In genomic region chr6:142524635-142525308, GRCm38 (mm10) we compare ENCODE assay signal across 9 mouse cellular contexts. TPM values are rescaled to one million over a fixed set of nuclear protein-coding genes. Genes with fewer than 3 reads are reported as not detected.
DNase-seq lines count a peak whose midpoint lies in the region; ATAC-seq and TF ChIP-seq lines count a peak whose summit lies in the region.
"Had no signal": no experiment of that assay in that cellular context is flagged by ENCODE, and none has a peak within 500 bp of the region (broad histone marks: within the 10 kb centered on the region; RNA-seq: fewer than 3 reads in every experiment).

No protein-coding gene starts in this region.

- H3K27me3 ChIP-seq in CH12.LX (replicated peaks): no peaks in the 10 kb centered on the region
- H3K27me3 ChIP-seq in kidney, embryonic 16.5 days (ENCODE audit: insufficient read depth, low read length): no peaks in the 10 kb centered on the region
- no peaks in the 10 kb centered on the region for H3K27me3 ChIP-seq in liver, embryonic 16.5 days (ENCODE audit: control insufficient read depth, insufficient read depth, low read depth, low read length)
- no peaks in the 10 kb centered on the region for H3K27me3 ChIP-seq in neural tube, embryonic 13.5 days

- H3K4me1 ChIP-seq in CH12.LX (ENCODE audit: control insufficient read depth in 1 of 2, insufficient read depth in 2 of 2): 0 out of 4 replicates have a peak, but pooled peaks cover 0 to 3% of the 10 kb centered on the region in 2 experiments
- H3K4me1 ChIP-seq in kidney, embryonic 16.5 days (ENCODE audit: insufficient read depth, low read length): peaks cover 9% of the 10 kb centered on the region
- H3K4me1 ChIP-seq in liver, embryonic 16.5 days (ENCODE audit: control insufficient read depth, low read depth, low read length): no peaks in the 10 kb centered on the region; the same call in none of the 2 replicates
- H3K4me1 ChIP-seq in neural tube, embryonic 13.5 days (replicated peaks): no peaks in the 10 kb centered on the region

- peak; percentile 89 for TF ChIP-seq RAD21 in CH12.LX (IDR thresholded peaks at IDR 0.05; ENCODE audit: low read depth, low read length)

- peak; percentile 76 for DNase-seq in CH12.LX (ENCODE audit: extremely low read depth)
- peak; percentile 57 to 67 for DNase-seq in adrenal gland, adult 18-20 months (ENCODE audit: low spot score in 2 of 2)
- DNase-seq in embryo, embryonic 9.5 days (ENCODE audit: extremely low spot score): peak; percentile 63
- DNase-seq in heart, adult 9 months (ENCODE audit: low spot score in 2 of 2): peak; percentile 21 to 72
- DNase-seq in thymus, postnatal 36 days: peak; percentile 70 to 71

- WGBS in kidney, embryonic 16.5 days: 5% methylated on average over 4 of the region's 4 CpGs
- WGBS in liver, embryonic 16.5 days (ENCODE audit: insufficient replicate concordance): under 1% methylated on average over 4 of the region's 4 CpGs
- 17% methylated on average over 4 of the region's 4 CpGs for WGBS in neural tube, embryonic 13.5 days

- H3K9me3 ChIP-seq in CH12.LX (replicated peaks; ENCODE audit: low read length): no peaks in the 10 kb centered on the region
- H3K9me3 ChIP-seq in kidney, embryonic 16.5 days (ENCODE audit: low read length): no peaks in the 10 kb centered on the region
- H3K9me3 ChIP-seq in liver, embryonic 16.5 days (replicated peaks; ENCODE audit: control insufficient read depth, low read length): no peaks in the 10 kb centered on the region
- no peaks in the 10 kb centered on the region for H3K9me3 ChIP-seq in neural tube, embryonic 13.5 days

- H3K4me3 ChIP-seq in CH12.LX (replicated peaks in 1 of 3; ENCODE audit: low read depth in 2 of 3, low read length in 2 of 3, poor library complexity in 1 of 3): no peak overlapping the region
- no peak overlapping the region for H3K4me3 ChIP-seq in kidney, embryonic 16.5 days (ENCODE audit: low read length)
- H3K4me3 ChIP-seq in liver, embryonic 16.5 days (ENCODE audit: low read depth, low read length): no peak overlapping the region
- H3K4me3 ChIP-seq in neural tube, embryonic 13.5 days: no peak overlapping the region

- in situ Hi-C loops in CH12.LX (cut with MboI; ENCODE audit: low pct_ligation_motif_present, low pct_unique_long_range_greater_than_20kb, low sequenced_read_pairs): loop anchor here (5.0 to 25.0 kb wide), 3 partner anchors 187 to 1037 kb away; partner anchors contain the start of gene Pyroxd1

- no peak for TF ChIP-seq POLR2A in CH12.LX (IDR thresholded peaks at IDR 0.05; ENCODE audit: low read depth, low read length)

- no peaks in the 10 kb centered on the region for H3K36me3 ChIP-seq in CH12.LX (replicated peaks in 1 of 2; ENCODE audit: control insufficient read depth in 1 of 2, insufficient read depth in 1 of 2, low read length in 1 of 2)
- no peaks in the 10 kb centered on the region for H3K36me3 ChIP-seq in kidney, embryonic 16.5 days (ENCODE audit: insufficient read depth, low read length)
- no peaks in the 10 kb centered on the region for H3K36me3 ChIP-seq in liver, embryonic 16.5 days (ENCODE audit: control insufficient read depth, insufficient read depth)
- H3K36me3 ChIP-seq in neural tube, embryonic 13.5 days: no peaks in the 10 kb centered on the region

- H3K27ac ChIP-seq in CH12.LX (ENCODE audit: insufficient read depth, low read depth): no peak overlapping the region
- no peak overlapping the region for H3K27ac ChIP-seq in kidney, embryonic 16.5 days (ENCODE audit: low read length)
- H3K27ac ChIP-seq in liver, embryonic 16.5 days (ENCODE audit: low read length): no peak overlapping the region
- H3K27ac ChIP-seq in neural tube, embryonic 13.5 days (replicated peaks): no peak overlapping the region

- H3K4me2 ChIP-seq in CH12.LX (ENCODE audit: insufficient read depth, low read depth, poor library complexity, severe bottlenecking): no peak overlapping the region
- H3K4me2 ChIP-seq in kidney, embryonic 16.5 days (replicated peaks; ENCODE audit: low read depth, low read length): no peak overlapping the region
- no peak overlapping the region for H3K4me2 ChIP-seq in liver, embryonic 16.5 days (ENCODE audit: low read depth, low read length)
- no peak overlapping the region for H3K4me2 ChIP-seq in neural tube, embryonic 13.5 days

- H3K79me2 ChIP-seq in CH12.LX (replicated peaks; ENCODE audit: control insufficient read depth, extremely low read depth, insufficient read depth, poor library complexity, severe bottlenecking): no peaks in the 10 kb centered on the region

- H3K9ac ChIP-seq in CH12.LX (ENCODE audit: insufficient read depth, low read depth): no peak overlapping the region
- H3K9ac ChIP-seq in kidney, embryonic 16.5 days (replicated peaks; ENCODE audit: low read length): no peak overlapping the region
- H3K9ac ChIP-seq in liver, embryonic 16.5 days (ENCODE audit: low read depth, low read length): no peak overlapping the region
- H3K9ac ChIP-seq in neural tube, embryonic 13.5 days: no peak overlapping the region

- no peak for TF ChIP-seq EP300 in CH12.LX (IDR thresholded peaks at IDR 0.05; ENCODE audit: low read length)

- peak; percentile 64 for ATAC-seq in kidney, embryonic 16.5 days (ENCODE audit: low FRiP score, low TSS enrichment)
- ATAC-seq in liver, embryonic 16.5 days (ENCODE audit: low read depth): peak; percentile 6; the same call in 1 of the 2 replicates
- ATAC-seq in neural tube, embryonic 13.5 days (ENCODE audit: low read depth): peak; percentile 82

- dilution Hi-C loops in CH12.LX (cut with MboI; ENCODE audit: extremely low pct_ligation_motif_present, extremely low pct_unique_long_range_greater_than_20kb, low sequenced_read_pairs): no loop called here

- TF ChIP-seq CTCF in CH12.LX (conservative IDR thresholded peaks at IDR 0.05 in 1 of 2, IDR thresholded peaks at IDR 0.05 in 1 of 2; ENCODE audit: low read depth in 2 of 2, low read length in 2 of 2): peak; percentile 45 to 89

TF ChIP-seq in CH12.LX, 34 proteins besides CTCF, POLR2A, EP300 and RAD21:
- no peak for TF ChIP-seq MYC (IDR thresholded peaks at IDR 0.05; ENCODE audit: low read depth, low read length)
- no peak for TF ChIP-seq IRF4 (IDR thresholded peaks at IDR 0.05; ENCODE audit: low read depth, low read length)
- no peak for TF ChIP-seq NRF1 (IDR thresholded peaks at IDR 0.05; ENCODE audit: low read depth, low read length)
- peak; percentile 72 for TF ChIP-seq ZC3H11A (IDR thresholded peaks at IDR 0.05; ENCODE audit: low read depth, low read length)
- TF ChIP-seq JUND (conservative IDR thresholded peaks at IDR 0.05; ENCODE audit: low read depth, low read length): 0 out of 2 replicates have a peak, but pooled peaks have one; percentile 25
- no peak for TF ChIP-seq BHLHE40 (IDR thresholded peaks at IDR 0.05; ENCODE audit: low read depth, low read length)
- no peak for TF ChIP-seq MEF2A (IDR thresholded peaks at IDR 0.05; ENCODE audit: borderline replicate concordance, low read depth, low read length)
- TF ChIP-seq SMC3 (IDR thresholded peaks at IDR 0.05; ENCODE audit: low read depth, low read length): peak; percentile 90
- TF ChIP-seq MAX (IDR thresholded peaks at IDR 0.05; ENCODE audit: low read length): no peak
- TF ChIP-seq GABPA (IDR thresholded peaks at IDR 0.05; ENCODE audit: insufficient replicate concordance, low read depth, low read length): no peak
- TF ChIP-seq ZKSCAN1 (IDR thresholded peaks at IDR 0.05; ENCODE audit: borderline replicate concordance, low read depth, low read length): no peak
- peak; percentile 25; the same call in 1 of the 2 replicates for TF ChIP-seq ELF1 (IDR thresholded peaks at IDR 0.05; ENCODE audit: low read depth, low read length)
- no peak for TF ChIP-seq CHD1 (IDR thresholded peaks at IDR 0.05; ENCODE audit: low read depth, low read length)
- no peak for TF ChIP-seq HCFC1 (IDR thresholded peaks at IDR 0.05; ENCODE audit: low read depth, low read length)
- TF ChIP-seq E2F4 (IDR thresholded peaks at IDR 0.05; ENCODE audit: insufficient replicate concordance, low read depth, low read length): no peak
- TF ChIP-seq RCOR1 (conservative IDR thresholded peaks at IDR 0.05; ENCODE audit: low read depth, low read length): no peak
- no peak for TF ChIP-seq PAX5 (IDR thresholded peaks at IDR 0.05; ENCODE audit: low read length)
- no peak for TF ChIP-seq USF2 (conservative IDR thresholded peaks at IDR 0.05; ENCODE audit: low read depth, low read length)

RNA-seq across cellular contexts. Expression of gene Ldhb, which starts 17.0 kb away (rescaled TPM):
- total RNA-seq in CH12.LX (2012; rRNA removed) (0.25 TPM in 1 of 2 replicates, not detected in the other), CH12.LX (2014; rRNA removed) (0.59 TPM in 1 of 2 replicates, not detected in the other)
- not detected in 2 replicates for polyA plus RNA-seq in CH12.LX (2012; ENCODE audit: insufficient read length, low read depth)
- total RNA-seq in adrenal gland, adult 18-20 months (2021): 100 to 1,000 TPM; 208 to 422 TPM
- polyA plus RNA-seq in kidney, embryonic 16.5 days (2015; fragmentation: Nextera tagmentation; extraction: Ambion mirVana): 945 and 1,022 TPM in 2 replicates
- polyA plus RNA-seq in liver, embryonic 16.5 days (2015; fragmentation: Nextera tagmentation; extraction: Ambion mirVana): 15.5 and 17.6 TPM in 2 replicates
- 522 and 568 TPM in 2 replicates for polyA plus RNA-seq in neural tube, embryonic 13.5 days (2015; fragmentation: Nextera tagmentation; extraction: Ambion mirVana)

RNA-seq across cellular contexts. Expression of gene Kcnj8, which starts 46.6 kb away (rescaled TPM):
- not detected in 2 replicates for total RNA-seq in CH12.LX (2012; rRNA removed)
- total RNA-seq in CH12.LX (2014; rRNA removed): not detected in 2 replicates
- not detected in 2 replicates for polyA plus RNA-seq in CH12.LX (2012; ENCODE audit: insufficient read length, low read depth)
- total RNA-seq in adrenal gland, adult 18-20 months (2021): 10 to 100 TPM in 1 of 2 experiments, 1 to 10 TPM in 1; 6.4 to 10.9 TPM
- polyA plus RNA-seq in kidney, embryonic 16.5 days (2015; fragmentation: Nextera tagmentation; extraction: Ambion mirVana): 25.2 and 29.4 TPM in 2 replicates
- 2.0 and 2.1 TPM in 2 replicates for polyA plus RNA-seq in liver, embryonic 16.5 days (2015; fragmentation: Nextera tagmentation; extraction: Ambion mirVana)
- 9.9 and 11.0 TPM in 2 replicates for polyA plus RNA-seq in neural tube, embryonic 13.5 days (2015; fragmentation: Nextera tagmentation; extraction: Ambion mirVana)

RNA-seq across cellular contexts. Expression of gene Gys2, which starts 51.9 kb away (rescaled TPM):
- total RNA-seq in CH12.LX (2012; rRNA removed) (not detected in 2 replicates), CH12.LX (2014; rRNA removed) (not detected in 2 replicates)
- not detected in 2 replicates for polyA plus RNA-seq in CH12.LX (2012; ENCODE audit: insufficient read length, low read depth)
- total RNA-seq in adrenal gland, adult 18-20 months (2021): 10 to 100 TPM; 11.9 to 25.7 TPM
- 0.27 TPM in 2 replicates for polyA plus RNA-seq in kidney, embryonic 16.5 days (2015; fragmentation: Nextera tagmentation; extraction: Ambion mirVana)
- polyA plus RNA-seq in liver, embryonic 16.5 days (2015; fragmentation: Nextera tagmentation; extraction: Ambion mirVana): 81.0 and 83.9 TPM in 2 replicates
- polyA plus RNA-seq in neural tube, embryonic 13.5 days (2015; fragmentation: Nextera tagmentation; extraction: Ambion mirVana): not detected in 2 replicates
- polyA plus RNA-seq: heart, embryonic 14.5 days had no signal

Comparison
In these comparisons a context has a peak if more than half of its experiments do, and no peak if none do; other contexts are left out.
1. ATAC-seq: peak in every context shown above with its lines; median percentile 82 in neural tube, embryonic 13.5 days; 64 in kidney, embryonic 16.5 days; 6 in liver, embryonic 16.5 days.
2. RNA of gene Ldhb, which starts 17.0 kb away (polyA plus RNA-seq): 945 to 1,022 TPM in kidney, embryonic 16.5 days and 522 to 568 TPM in neural tube, embryonic 13.5 days; 15.5 to 17.6 TPM in liver, embryonic 16.5 days and not detected in CH12.LX; every median in the first group is over 10 times any median in the second.
3. RNA of gene Gys2, which starts 51.9 kb away (polyA plus RNA-seq): 81.0 to 83.9 TPM in liver, embryonic 16.5 days; 0.27 TPM in kidney, embryonic 16.5 days, not detected in CH12.LX and not detected in neural tube, embryonic 13.5 days; every median in the first group is over 10 times any median in the second.
4. Peak in every context shown above with its lines, with median percentiles within 50 percentile points of each other: DNase-seq.